Mouse (Mus musculus): ENCODE results near the gene Casp9.

The Casp9 gene

DNA sequence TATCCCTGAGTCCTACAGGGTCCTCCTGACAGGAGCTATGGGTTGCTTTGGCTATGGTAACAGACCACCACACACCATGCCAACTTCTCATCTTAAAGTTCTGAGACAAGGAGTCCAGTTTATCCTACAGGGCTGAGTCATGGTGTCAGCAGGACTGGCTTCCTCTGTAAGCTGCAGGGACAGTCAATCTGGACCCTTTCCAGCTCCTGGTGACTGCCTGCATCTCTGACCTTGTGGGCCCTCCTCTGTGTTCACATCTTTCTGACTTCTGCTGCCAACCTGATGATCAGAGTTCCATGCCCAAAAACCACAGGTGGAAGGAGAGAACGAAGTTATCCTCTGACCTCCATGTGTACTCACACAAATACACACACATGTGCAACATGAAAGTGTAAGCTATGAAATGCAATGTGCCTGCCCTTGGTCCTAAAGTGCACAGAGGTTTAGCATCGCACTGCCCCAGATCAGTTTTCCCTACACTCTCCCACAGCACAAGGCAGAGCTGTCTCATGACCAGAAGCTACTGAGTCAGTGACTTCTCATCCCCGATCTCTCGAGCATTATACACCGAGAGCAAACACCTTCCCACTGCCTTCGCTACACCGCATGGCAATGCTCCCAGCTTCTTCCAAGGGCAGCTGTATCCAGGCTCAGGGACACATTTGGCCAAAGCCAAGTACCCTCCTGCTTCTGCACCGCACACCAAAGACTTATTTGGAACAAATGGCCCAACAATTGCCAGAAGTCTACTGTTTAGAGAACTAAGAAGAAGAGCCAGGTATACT lies 12.0 kb upstream of the Casp9 start:
- DNase-seq (ENCODE audit: low spot score), result no peak

GRCm38 (mm10) chr4:141784835-141785234 lies 8.6 kb upstream of the Casp9 start:
- no peak for DNase-seq (ENCODE audit: low spot score)

GRCm38 (mm10) chr4:141786141-141786540 lies 7.3 kb upstream of the Casp9 start:
- no peak for DNase-seq (ENCODE audit: low spot score)

- peak; percentile 58 for DNase-seq (ENCODE audit: low spot score)
Measured at GRCm38 (mm10) chr4:141787046-141787445, 6.4 kb upstream of the Casp9 start.

DNA sequence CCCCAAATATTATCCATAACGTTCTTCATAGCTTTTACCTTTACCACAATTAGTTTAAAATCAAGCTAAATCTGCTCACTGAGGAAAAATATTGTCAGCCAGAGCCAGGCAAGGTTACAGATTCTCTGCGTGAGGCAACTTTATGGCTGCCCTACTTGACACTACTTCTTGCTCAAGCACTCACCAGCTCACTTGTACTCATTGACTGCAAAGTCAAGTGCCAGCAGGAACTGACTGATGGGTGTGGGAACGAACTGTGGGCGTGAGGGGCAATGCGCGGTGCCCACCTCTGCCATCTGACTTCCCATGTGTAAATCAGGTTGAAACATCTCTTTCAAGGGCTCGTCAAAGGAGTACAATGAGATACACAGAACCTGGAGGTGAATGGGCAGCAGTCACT lies 6.0 kb upstream of the Casp9 start:
- no peak for DNase-seq (ENCODE audit: low spot score)

DNA sequence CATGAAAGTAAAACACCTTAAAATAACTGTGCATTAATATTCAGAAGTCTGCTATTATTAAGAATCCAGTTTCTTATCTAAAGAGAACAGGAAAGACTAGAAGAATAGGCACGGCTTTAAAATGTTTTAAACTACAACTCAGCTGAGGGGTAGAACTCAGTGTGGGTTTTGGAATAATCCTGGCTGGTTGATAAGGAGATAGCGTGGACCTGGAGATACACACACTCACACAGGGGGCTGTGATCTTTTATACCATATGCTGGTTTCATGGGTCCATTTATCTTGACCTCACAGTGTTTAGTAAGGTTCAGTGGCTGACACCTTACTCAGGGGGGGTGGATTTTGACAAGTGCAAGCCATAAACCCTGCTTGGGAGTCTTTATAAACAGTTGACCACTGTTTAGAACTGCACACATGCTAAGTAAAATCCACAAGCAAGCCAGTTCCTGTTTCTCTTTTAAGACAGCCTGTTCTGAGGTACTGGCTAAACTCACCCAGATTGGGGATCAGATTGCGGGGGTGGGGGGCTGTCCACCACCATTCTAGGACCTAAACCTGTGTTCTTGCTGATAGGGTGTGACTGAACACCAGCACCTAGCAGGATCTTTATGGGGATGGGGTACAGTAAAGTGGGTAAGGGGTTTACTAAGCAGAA lies 3.7 kb upstream of the Casp9 start:
- no peak for DNase-seq (ENCODE audit: low spot score)

- peak; percentile 99 for DNase-seq (ENCODE audit: low spot score)
Measured at GRCm38 (mm10) chr4:141790524-141790990, 2.9 kb upstream of the Casp9 start, which contains the start of gene Dnajc16. Gene Dnajc16, minus strand, starts transcription at chr4:141790931.

DNA sequence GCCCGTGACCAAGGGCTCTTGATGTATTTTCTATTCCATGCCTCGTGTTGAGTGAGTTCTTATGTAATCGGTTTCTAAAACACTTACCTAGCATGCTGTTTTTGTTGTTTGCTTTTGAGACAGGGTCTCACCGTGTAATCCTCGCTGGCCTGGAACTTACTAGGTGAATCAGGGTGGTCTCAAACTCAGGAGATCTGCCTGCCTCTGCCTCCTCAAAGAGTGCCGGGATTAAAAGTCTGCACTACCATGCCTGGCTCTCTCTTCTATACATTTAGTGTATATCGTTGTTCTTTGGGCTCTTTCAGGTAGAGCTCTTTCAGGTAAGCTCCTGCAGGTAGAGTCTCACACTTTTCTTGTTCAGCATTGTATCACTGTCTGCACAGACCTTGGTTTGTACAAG lies 1.9 kb upstream of the Casp9 start:
- DNase-seq (ENCODE audit: low spot score), result no peak

DNA sequence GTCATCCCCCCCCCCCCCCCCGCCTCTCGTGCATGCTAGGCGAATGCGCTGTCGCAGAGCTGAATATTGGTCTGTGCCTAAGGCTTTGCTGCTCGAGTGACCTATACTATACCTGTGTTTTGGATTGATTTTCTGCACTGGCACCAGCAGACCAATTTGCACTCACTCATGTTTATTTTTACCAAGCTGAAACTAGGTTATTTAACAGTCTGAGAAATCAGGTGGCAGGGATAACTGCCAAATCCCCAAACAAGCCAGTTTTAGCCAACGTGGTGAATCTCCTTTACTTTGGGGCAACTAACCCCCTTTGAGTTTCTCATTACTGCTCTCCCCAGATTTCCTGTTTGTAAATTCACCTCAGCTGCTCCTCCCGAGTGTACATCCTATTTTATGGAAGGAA lies 1.5 kb upstream of the Casp9 start:
- peak; percentile 22 for DNase-seq (ENCODE audit: low spot score)

GRCm38 (mm10) chr4:141792554-141793281 lies 694 bp upstream of the Casp9 start:
- DNase-seq (ENCODE audit: low spot score), result no peak

GRCm38 (mm10) chr4:141794152-141794535 lies 732 bp downstream of the Casp9 start:
- no peak for DNase-seq (ENCODE audit: low spot score)

GRCm38 (mm10) chr4:141796356-141796755 lies 2.9 kb downstream of the Casp9 start:
- no peak for DNase-seq (ENCODE audit: low spot score)

- no peak for DNase-seq (ENCODE audit: low spot score)
Measured at GRCm38 (mm10) chr4:141796954-141797353, 3.5 kb downstream of the Casp9 start.

DNA sequence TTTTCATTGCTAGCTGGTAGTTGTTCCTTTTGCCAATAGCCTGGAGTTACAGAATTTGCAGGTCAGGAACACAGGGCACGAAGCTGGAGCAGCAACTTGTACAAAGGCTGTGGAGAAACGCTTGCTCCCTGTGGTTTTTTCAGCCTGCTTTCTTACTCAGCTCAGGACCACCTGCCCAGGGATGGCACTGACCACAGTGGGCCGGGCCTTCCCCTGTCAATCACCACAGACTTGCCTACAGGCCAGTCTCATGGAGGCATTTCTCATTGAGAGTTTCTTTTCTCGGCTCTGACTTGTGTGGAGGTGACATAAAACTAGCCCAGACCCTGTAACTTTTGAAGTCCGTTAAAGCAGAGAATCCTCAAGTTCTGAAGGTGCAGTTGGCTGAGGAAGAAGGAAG lies 4.1 kb downstream of the Casp9 start:
- no peak for DNase-seq (ENCODE audit: low spot score)

DNA sequence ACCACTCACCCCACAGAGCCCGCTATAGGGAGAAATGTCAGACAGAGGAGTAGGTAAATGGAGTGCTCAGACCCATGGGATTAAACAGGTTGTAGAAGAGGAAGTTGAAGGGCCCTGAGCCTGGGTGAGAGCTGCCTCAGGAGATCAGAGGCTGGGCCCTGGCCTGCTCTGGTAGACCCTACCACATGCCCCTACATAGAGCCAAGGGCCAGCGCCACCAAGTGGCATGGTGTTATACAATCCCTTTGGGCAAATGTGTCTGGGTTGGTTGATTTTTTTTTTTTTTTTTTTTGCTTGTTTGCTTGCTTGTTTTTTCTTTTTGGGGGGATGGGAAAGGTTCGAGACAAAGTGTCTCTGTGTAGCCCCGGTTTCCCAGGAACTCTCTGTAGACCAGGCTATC lies 10.7 kb downstream of the Casp9 start:
- DNase-seq (ENCODE audit: low spot score), result no peak

GRCm38 (mm10) chr4:141805886-141806285 lies 12.5 kb downstream of the Casp9 start:
- no peak for DNase-seq (ENCODE audit: low spot score)

DNA sequence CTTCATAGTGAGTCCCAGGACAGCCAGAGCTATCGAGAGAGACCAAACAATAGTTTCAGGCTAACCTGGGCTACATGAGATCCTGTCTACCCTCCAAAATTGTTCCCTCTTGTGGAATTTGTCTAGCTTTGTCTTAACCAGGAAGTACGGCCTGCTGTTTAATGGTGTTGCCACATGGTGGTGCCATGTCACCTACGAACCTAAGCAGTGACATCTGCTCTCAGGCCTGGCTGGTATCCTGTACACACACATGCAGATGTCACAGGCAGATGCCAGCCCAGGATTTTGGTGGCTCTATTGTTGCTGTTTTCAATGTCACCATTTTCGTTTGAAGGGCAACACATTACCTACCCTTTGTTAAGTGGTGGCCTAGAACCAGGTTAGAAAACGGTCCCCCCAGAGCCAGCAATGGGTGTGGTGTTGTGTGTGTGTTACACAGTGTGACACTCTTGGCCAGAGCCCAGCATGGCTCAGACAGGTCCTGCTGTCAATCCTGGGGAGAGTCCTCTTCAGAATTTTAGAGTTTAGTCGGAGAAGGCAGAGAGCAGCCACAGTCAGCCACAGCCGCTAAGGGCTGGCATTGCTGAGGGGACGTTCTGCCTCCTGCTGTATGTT lies 16.5 kb downstream of the Casp9 start:
- DNase-seq (ENCODE audit: low spot score), result peak; percentile 37

- DNase-seq (ENCODE audit: low spot score), result no peak
Measured at GRCm38 (mm10) chr4:141810975-141811374, 17.6 kb downstream of the Casp9 start.

- no peak for DNase-seq (ENCODE audit: low spot score)
Measured at GRCm38 (mm10) chr4:141811375-141811774, 18.0 kb downstream of the Casp9 start.

GRCm38 (mm10) chr4:141816267-141816666 lies 22.9 kb downstream of the Casp9 start:
- DNase-seq (ENCODE audit: low spot score), result no peak

DNA sequence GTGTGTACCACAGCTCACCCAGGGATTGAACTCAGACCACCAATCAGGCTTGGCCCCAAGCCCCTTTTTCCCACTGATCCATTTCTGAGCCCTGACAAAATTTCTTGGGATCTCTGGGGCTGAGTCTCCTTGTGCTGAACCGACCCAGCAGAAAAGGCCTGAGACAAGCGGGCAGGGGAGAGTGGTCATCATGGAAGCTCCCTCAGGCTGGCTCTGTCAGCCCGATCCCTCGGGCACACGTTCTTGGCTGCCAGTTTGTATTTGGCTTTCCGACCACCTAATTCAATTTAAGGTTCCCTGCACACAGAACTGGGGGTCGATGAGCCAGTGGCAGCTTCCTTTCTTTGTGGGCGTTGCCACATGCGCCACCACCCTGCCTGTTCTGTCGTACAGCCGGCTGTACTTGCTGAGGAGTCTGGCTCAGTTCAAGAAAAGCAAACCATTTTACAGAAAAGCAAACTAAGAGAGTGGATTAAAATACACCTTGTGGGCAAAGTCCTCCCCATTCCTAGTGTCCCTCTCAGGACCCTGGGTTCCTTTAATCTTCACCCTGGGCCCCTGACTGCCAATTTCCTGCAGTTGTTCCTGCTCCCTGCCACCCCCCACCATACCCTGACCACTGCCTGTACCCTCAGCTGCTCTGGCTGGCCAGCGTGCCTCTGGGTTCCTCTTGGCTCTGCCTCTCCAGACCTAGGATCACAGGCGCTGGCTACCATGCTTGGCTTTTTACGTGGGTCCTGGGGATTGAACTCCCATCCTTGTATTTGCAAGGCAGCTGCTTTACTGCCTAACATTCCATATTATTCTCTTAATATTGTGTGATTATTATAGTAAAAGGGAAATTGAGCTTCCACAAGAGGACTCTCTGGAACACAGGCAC lies 23.6 kb downstream of the Casp9 start:
- no peak for DNase-seq (ENCODE audit: low spot score)
